Mouse (Mus musculus) hindbrain, embryonic 12.5 days (tissue): ENCODE measurements around the gene Lrrc71. TPM values are rescaled to one million over a fixed set of nuclear protein-coding genes. Genes with fewer than 3 reads are reported as not detected.
A peak's percentile ranks its signal among the peaks of the same experiment; 100 is the strongest.

ENCODE experiments used
- ATAC-seq: fragments of 200-750 bp; cut with Nextera tagmentation; 2 replicates; pipeline ENCODE4 v1.8.0; 2017; ENCODE audit warnings: moderate TSS enrichment; ENCODE audit not compliant: low FRiP score
- H3K27ac ChIP-seq: fragments of 300-500 bp; sonication (generic); 2 replicates; pipeline ENCODE4 v1.5.1; 2016; ENCODE audit warnings: mild to moderate bottlenecking
- H3K27me3 ChIP-seq: fragments of 300-500 bp; sonication (generic); 2 replicates; pipeline ENCODE4 v1.6.1; 2016; ENCODE audit warnings: mild to moderate bottlenecking
- H3K36me3 ChIP-seq: fragments of 300-500 bp; sonication (generic); 2 replicates; pipeline ENCODE4 v1.6.1; 2016; ENCODE audit warnings: mild to moderate bottlenecking
- H3K4me1 ChIP-seq: fragments of 300-500 bp; sonication (generic); 2 replicates; pipeline ENCODE4 v1.6.1; 2016
- H3K4me2 ChIP-seq: fragments of 300-500 bp; sonication (generic); replicated peaks from 2 replicates; pipeline ENCODE4 v1.6.1; 2016; ENCODE audit warnings: mild to moderate bottlenecking
- H3K4me3 ChIP-seq: fragments of 300-500 bp; sonication (generic); 2 replicates; pipeline ENCODE4 v1.5.1; 2016; ENCODE audit warnings: mild to moderate bottlenecking
- H3K9ac ChIP-seq: fragments of 300-500 bp; sonication (generic); 2 replicates; pipeline ENCODE4 v1.6.1; 2016; ENCODE audit warnings: mild to moderate bottlenecking, moderate library complexity
- H3K9me3 ChIP-seq: fragments of 300-500 bp; sonication (generic); replicated peaks from 2 replicates; pipeline ENCODE4 v1.6.1; 2016; ENCODE audit warnings: mild to moderate bottlenecking
- WGBS: fragments of 180-500 bp; shearing (Covaris S2); methylation state at CpG from one replicate; pipeline ENCODE4 v1.1.7; 2016; 5-methylcytosine and 5-hydroxymethylcytosine counted together
- polyA plus RNA-seq: library from polyadenylated mRNA; unstranded; fragments of >200 nt; fragmentation: Nextera tagmentation; extraction: Ambion mirVana; gene quantifications from 2 replicates; pipeline ENCODE4 v1.2.1, GENCODE M21; 2016

Lrrc71 gene
- polyA plus RNA-seq, 1 experiment from 2014 or later, result 0.90 TPM

GRCm38 (mm10) chr3:87761408-87762375, 13.3 kb upstream of the Lrrc71 start:
- Histone ChIP-seq H3K9ac (no peak overlapping the region), H3K36me3 (no peaks in the 10 kb centered on the region), H3K4me3 (no peak overlapping the region), H3K27ac (0 out of 2 replicates have a peak overlapping the region, but pooled peaks have one; percentile 19), H3K4me2 (no peak overlapping the region), H3K4me1 (peaks cover 23% of the 10 kb centered on the region), H3K27me3 (peaks cover 36% of the 10 kb centered on the region), H3K9me3 (no peaks in the 10 kb centered on the region)
- 67% methylated on average over 20 of the region's 20 CpGs for WGBS
- ATAC-seq, result no peak

GRCm38 (mm10) chr3:87758641-87759040, 10.2 kb upstream of the Lrrc71 start:
- WGBS, result 52% methylated on average over 3 of the region's 5 CpGs
- Histone ChIP-seq H3K9ac (no peak overlapping the region; the same call in 1 of the 2 replicates), H3K9me3 (no peaks in the 10 kb centered on the region), H3K4me3 (no peak overlapping the region), H3K36me3 (no peaks in the 10 kb centered on the region), H3K4me1 (peaks cover 20% of the 10 kb centered on the region), H3K4me2 (no peak overlapping the region), H3K27me3 (peaks cover 32% of the 10 kb centered on the region), H3K27ac (no peak overlapping the region)
- no peak for ATAC-seq

DNA sequence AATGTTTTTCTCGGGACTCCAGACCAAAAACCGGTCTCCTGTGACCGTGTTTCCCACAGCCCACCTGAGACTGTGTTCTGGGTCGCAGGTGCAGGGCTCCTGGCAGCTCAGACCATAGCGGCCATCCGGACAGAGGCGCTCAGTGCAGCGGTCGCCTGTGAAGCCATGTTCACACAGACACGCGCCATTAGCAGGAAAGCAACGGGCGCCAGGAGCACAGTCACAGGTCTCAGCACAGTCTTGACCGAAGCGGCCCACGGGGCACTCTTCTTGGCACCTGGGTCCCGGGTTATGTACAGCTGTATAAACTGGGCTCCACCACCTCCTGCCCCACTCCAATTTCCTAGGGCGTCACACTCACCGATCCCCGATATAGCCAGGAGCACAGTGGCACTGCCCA, 8.1 kb upstream of the Lrrc71 start:
- peaks cover 36% of the 10 kb centered on the region for H3K27me3 ChIP-seq
- WGBS, result 52% methylated on average over 20 of the region's 20 CpGs
- peak overlapping the region; percentile 13; the same call in 1 of the 2 replicates for H3K4me3 ChIP-seq
- peak; percentile 14; the same call in 1 of the 2 replicates for ATAC-seq
- peak overlapping the region; percentile 27; the same call in 1 of the 2 replicates for H3K9ac ChIP-seq
- H3K9me3 ChIP-seq, result no peaks in the 10 kb centered on the region
- peak overlapping the region; percentile 51 for H3K4me2 ChIP-seq
- H3K36me3 ChIP-seq, result no peaks in the 10 kb centered on the region
- peaks cover 8% of the 10 kb centered on the region; the same call in 1 of the 2 replicates for H3K4me1 ChIP-seq
- H3K27ac ChIP-seq, result no peak overlapping the region

- peaks cover 36% of the 10 kb centered on the region for H3K27me3 ChIP-seq
- peaks cover 8% of the 10 kb centered on the region; the same call in 1 of the 2 replicates for H3K4me1 ChIP-seq
- no peaks in the 10 kb centered on the region for H3K9me3 ChIP-seq
- no peak overlapping the region for H3K27ac ChIP-seq
- no peaks in the 10 kb centered on the region for H3K36me3 ChIP-seq
- ATAC-seq, result peak; percentile 82
- H3K4me3 ChIP-seq, result peak overlapping the region; percentile 13
- peak overlapping the region; percentile 51 for H3K4me2 ChIP-seq
- peak overlapping the region; percentile 27 for H3K9ac ChIP-seq
- 2% methylated on average over 24 of the region's 24 CpGs for WGBS
These were observed 7.5 kb upstream of the Lrrc71 start for GRCm38 (mm10) chr3:87755964-87756363.

- H3K9ac ChIP-seq, result no peak overlapping the region
- no peak for ATAC-seq
- no peaks in the 10 kb centered on the region for H3K36me3 ChIP-seq
- no peak overlapping the region for H3K4me3 ChIP-seq
- H3K27ac ChIP-seq, result no peak overlapping the region
- peaks cover 8% of the 10 kb centered on the region; the same call in 1 of the 2 replicates for H3K4me1 ChIP-seq
- no peaks in the 10 kb centered on the region for H3K9me3 ChIP-seq
- 78% methylated on average over 13 of the region's 13 CpGs for WGBS
- H3K27me3 ChIP-seq, result peaks cover 36% of the 10 kb centered on the region
- no peak overlapping the region for H3K4me2 ChIP-seq
These were observed 5.4 kb upstream of the Lrrc71 start for GRCm38 (mm10) chr3:87753829-87754228.

DNA sequence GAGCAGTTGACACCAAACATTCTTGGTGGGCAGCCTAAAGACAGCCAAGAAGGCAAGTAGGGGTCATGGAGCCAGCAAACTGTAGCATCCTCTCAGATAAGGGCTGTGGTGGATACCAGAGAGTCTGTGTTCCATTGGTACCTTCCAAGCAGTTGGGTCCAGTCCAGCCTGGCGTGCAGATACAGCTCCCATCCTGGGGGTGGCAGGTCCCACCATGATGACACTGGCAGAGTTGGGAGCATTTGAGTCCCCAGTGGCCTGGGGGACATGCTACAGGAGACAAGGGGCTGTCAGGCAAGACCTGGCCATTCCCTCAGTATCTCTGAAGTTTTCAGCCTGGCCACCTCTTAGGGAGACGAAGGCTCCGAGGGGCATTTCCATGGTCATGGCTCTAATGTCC, 4.1 kb upstream of the Lrrc71 start:
- WGBS, result 78% methylated on average over 3 of the region's 3 CpGs

DNA sequence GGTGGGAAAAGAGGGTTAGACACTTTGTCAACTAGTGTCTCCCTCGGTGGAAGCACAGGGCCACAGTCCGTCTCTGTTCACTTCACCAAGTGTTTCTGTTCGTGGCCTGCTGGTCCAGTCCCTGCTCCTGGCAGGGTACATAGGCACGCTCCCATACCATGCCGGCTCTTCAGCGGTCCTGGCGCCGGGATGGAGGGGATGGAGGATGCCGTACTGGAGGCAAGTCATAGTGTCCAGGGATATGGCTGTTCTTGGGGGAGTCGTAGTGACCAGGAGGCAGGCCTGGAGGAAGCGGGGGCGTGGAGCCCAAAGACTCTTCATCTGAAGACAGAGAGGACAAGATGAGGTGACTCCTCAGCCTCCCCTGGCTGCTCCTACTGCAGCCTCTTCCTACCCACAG, 1.6 kb upstream of the Lrrc71 start:
- Histone ChIP-seq H3K4me1 (peaks cover 8% of the 10 kb centered on the region), H3K4me3 (no peak overlapping the region), H3K9ac (no peak overlapping the region), H3K9me3 (no peaks in the 10 kb centered on the region), H3K27ac (no peak overlapping the region), H3K4me2 (no peak overlapping the region), H3K36me3 (no peaks in the 10 kb centered on the region), H3K27me3 (peaks cover 15% of the 10 kb centered on the region)
- 90% methylated on average over 12 of the region's 12 CpGs for WGBS
- no peak for ATAC-seq

More for the DNA sequence above, 4.1 kb upstream of the Lrrc71 start:
- Histone ChIP-seq H3K27ac (no peak overlapping the region), H3K4me2 (no peak overlapping the region), H3K4me1 (peaks cover 8% of the 10 kb centered on the region; the same call in 1 of the 2 replicates), H3K27me3 (peaks cover 31% of the 10 kb centered on the region), H3K9ac (no peak overlapping the region), H3K36me3 (no peaks in the 10 kb centered on the region), H3K9me3 (no peaks in the 10 kb centered on the region), H3K4me3 (no peak overlapping the region)
- no peak for ATAC-seq

DNA sequence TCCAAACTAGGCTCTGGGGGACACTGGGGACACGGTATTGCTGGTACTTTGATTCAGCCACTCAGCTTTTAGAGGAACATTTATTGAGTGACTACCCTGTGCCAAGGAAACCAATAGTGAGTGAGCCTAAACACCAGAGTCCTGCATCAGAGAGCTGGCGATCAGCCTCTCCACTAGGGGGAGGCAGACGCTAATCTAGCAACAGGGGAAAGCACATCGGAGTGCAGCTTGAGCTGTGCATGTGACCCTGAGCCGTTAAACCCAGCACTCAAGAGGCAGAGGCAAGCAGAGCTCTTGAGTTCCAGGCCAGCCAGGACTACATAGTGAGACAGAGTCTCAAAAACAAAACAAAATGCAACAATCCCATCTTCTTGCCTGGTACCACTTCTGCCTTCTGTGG, 611 bp upstream of the Lrrc71 start:
- Histone ChIP-seq H3K9me3 (no peaks in the 10 kb centered on the region), H3K4me3 (no peak overlapping the region), H3K4me1 (peaks cover 10% of the 10 kb centered on the region), H3K27me3 (peaks cover 7% of the 10 kb centered on the region; the same call in 1 of the 2 replicates), H3K27ac (no peak overlapping the region), H3K9ac (no peak overlapping the region), H3K36me3 (no peaks in the 10 kb centered on the region), H3K4me2 (no peak overlapping the region)
- ATAC-seq, result no peak
- 20% methylated on average over 5 of the region's 5 CpGs for WGBS

GRCm38 (mm10) chr3:87745036-87745659, 3.3 kb downstream of the Lrrc71 start:
- Histone ChIP-seq H3K9me3 (no peaks in the 10 kb centered on the region), H3K9ac (0 out of 2 replicates have a peak overlapping the region, but pooled peaks have one; percentile 0), H3K27me3 (no peaks in the 10 kb centered on the region), H3K27ac (no peak overlapping the region), H3K4me2 (peak overlapping the region; percentile 42), H3K4me3 (peak overlapping the region; percentile 11; the same call in 1 of the 2 replicates), H3K36me3 (peaks cover 5% of the 10 kb centered on the region), H3K4me1 (peaks cover 10% of the 10 kb centered on the region)
- WGBS, result 31% methylated on average over 18 of the region's 18 CpGs
- ATAC-seq, result no peak

DNA sequence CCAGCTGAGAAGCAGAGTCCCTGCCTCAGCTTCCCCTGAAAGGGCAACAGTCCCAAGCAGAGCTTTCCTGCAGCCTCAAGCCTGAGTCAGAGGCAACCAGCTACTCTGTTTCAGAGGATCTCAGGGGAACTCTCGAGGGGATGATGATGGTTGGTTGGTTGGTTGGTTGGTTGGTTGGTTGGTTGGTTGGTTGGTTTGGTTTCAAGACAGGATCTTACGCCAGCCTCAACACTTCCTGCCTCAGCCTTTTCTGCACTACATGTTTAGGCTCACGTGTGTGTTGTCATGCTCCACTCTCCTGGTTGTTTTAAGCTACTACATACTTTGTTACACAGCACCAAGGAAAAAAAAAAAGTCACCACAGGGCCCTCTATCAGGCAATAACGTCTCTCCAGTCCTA, 4.5 kb downstream of the Lrrc71 start:
- H3K9me3 ChIP-seq, result no peaks in the 10 kb centered on the region
- peaks cover 10% of the 10 kb centered on the region for H3K4me1 ChIP-seq
- WGBS, result 84% methylated on average over 4 of the region's 4 CpGs
- ATAC-seq, result no peak
- no peak overlapping the region for H3K27ac ChIP-seq
- no peaks in the 10 kb centered on the region for H3K27me3 ChIP-seq
- H3K4me2 ChIP-seq, result no peak overlapping the region
- H3K36me3 ChIP-seq, result peaks cover 6% of the 10 kb centered on the region
- no peak overlapping the region for H3K4me3 ChIP-seq
- no peak overlapping the region for H3K9ac ChIP-seq

DNA sequence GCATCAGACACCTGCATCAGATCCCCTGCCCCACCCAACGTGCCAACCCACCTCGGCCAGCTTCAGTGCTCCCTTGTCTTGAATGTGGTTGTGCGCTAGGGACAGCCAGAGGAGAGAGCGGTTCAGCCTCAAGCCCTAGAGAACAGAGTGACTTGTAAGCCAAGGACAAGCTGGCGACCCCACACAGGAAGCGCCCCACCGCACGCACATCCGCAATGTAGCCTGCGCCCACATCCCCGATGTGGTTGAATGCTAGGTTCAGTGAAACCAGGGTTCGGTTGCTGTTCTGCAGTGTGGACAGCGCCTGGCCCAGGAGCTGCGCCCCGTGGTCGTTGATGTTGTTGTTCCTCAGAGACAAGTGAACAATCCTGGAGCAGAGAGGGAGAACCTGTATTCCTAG, 5.7 kb downstream of the Lrrc71 start:
- Histone ChIP-seq H3K36me3 (peaks cover 17% of the 10 kb centered on the region), H3K4me3 (no peak overlapping the region), H3K27ac (no peak overlapping the region), H3K4me2 (no peak overlapping the region), H3K27me3 (no peaks in the 10 kb centered on the region), H3K4me1 (peaks cover 10% of the 10 kb centered on the region), H3K9ac (no peak overlapping the region), H3K9me3 (no peaks in the 10 kb centered on the region)
- ATAC-seq, result no peak
- 90% methylated on average over 16 of the region's 16 CpGs for WGBS

GRCm38 (mm10) chr3:87742013-87742412, 6.4 kb downstream of the Lrrc71 start:
- Histone ChIP-seq H3K27me3 (no peaks in the 10 kb centered on the region), H3K36me3 (peaks cover 23% of the 10 kb centered on the region), H3K4me1 (peaks cover 10% of the 10 kb centered on the region), H3K9ac (no peak overlapping the region), H3K27ac (no peak overlapping the region), H3K4me3 (no peak overlapping the region), H3K4me2 (no peak overlapping the region), H3K9me3 (no peaks in the 10 kb centered on the region)
- WGBS, result 88% methylated on average over 3 of the region's 3 CpGs
- no peak for ATAC-seq
